Mouse (Mus musculus) MEL (cell line): ENCODE data around the gene Ppan. TPM values are rescaled to one million over a fixed set of nuclear protein-coding genes. Genes with fewer than 3 reads are reported as not detected.

ENCODE experiments used
- DNase-seq: peaks from one replicate; pipeline ENCODE4 v3.0.0; 2011; ENCODE audit warnings: low read depth, low spot score
- H3K27ac ChIP-seq: 2 replicates; pipeline ENCODE4 v1.5.1; 2012; ENCODE audit warnings: low read depth, mild to moderate bottlenecking, control low read depth, low read length, moderate library complexity; ENCODE audit not compliant: control insufficient read depth
- H3K27me3 ChIP-seq, 2 experiments: fragments of 150-350 bp in 1 of 2; sonication (generic) in 1 of 2; 2 replicates each; pipeline ENCODE4 v1.6.1; 2012; ENCODE audit warnings: low read length in 2 of 2, mild to moderate bottlenecking in 2 of 2, improper control_type of control experiment in 1 of 2, moderate library complexity in 1 of 2; ENCODE audit not compliant: insufficient read depth in 2 of 2, control insufficient read depth in 1 of 2
- H3K36me3 ChIP-seq, 2 experiments: 2 replicates each; pipeline ENCODE4 v1.6.1; 2012 to 2014; ENCODE audit warnings: low read length in 2 of 2, improper control_type of control experiment in 1 of 2, inconsistent platforms in 1 of 2, mild to moderate bottlenecking in 1 of 2; ENCODE audit not compliant: insufficient read depth in 2 of 2, control insufficient read depth in 1 of 2
- H3K4me1 ChIP-seq, 2 experiments: fragments of 150-350 bp in 1 of 2; sonication (generic) in 1 of 2; 2 replicates each; pipeline ENCODE4 v1.6.1; 2012; ENCODE audit warnings: low read length in 2 of 2, improper control_type of control experiment in 1 of 2, mild to moderate bottlenecking in 1 of 2; ENCODE audit not compliant: insufficient read depth in 2 of 2, control insufficient read depth in 1 of 2
- H3K4me3 ChIP-seq, 2 experiments: fragments of 150-350 bp in 1 of 2; sonication (generic) in 1 of 2; 2 replicates each; pipeline ENCODE4 v1.5.1; 2012; ENCODE audit warnings: low read depth in 2 of 2, low read length in 2 of 2, mild to moderate bottlenecking in 2 of 2, moderate library complexity in 2 of 2, control low read depth in 1 of 2, improper control_type of control experiment in 1 of 2; ENCODE audit not compliant: control insufficient read depth in 1 of 2, insufficient read depth in 1 of 2
- H3K79me2 ChIP-seq: 2 replicates; pipeline ENCODE4 v1.6.1; 2012; ENCODE audit warnings: mild to moderate bottlenecking, low read length, moderate library complexity; ENCODE audit not compliant: control insufficient read depth, poor library complexity, insufficient read depth
- H3K9ac ChIP-seq: 2 replicates; pipeline ENCODE4 v1.6.1; 2012; ENCODE audit warnings: low read depth, mild to moderate bottlenecking, control low read depth, low read length, moderate library complexity; ENCODE audit not compliant: control insufficient read depth, poor library complexity, severe bottlenecking
- H3K9me3 ChIP-seq: fragments of 150-350 bp; sonication (generic); replicated peaks from 2 replicates; pipeline ENCODE4 v1.6.1; 2012; ENCODE audit warnings: mild to moderate bottlenecking, low read length, improper control_type of control experiment, moderate library complexity; ENCODE audit not compliant: insufficient read depth
- BHLHE40 ChIP-seq: IDR thresholded peaks from 2 replicates; pipeline ENCODE4 v1.6.1; 2012; ENCODE audit warnings: low read depth, mild to moderate bottlenecking, inconsistent platforms, low read length, improper control_type of control experiment, borderline replicate concordance
- CTCF ChIP-seq, 3 experiments: IDR thresholded peaks in 2 of 3; conservative IDR thresholded peaks in 1 of 3; 2 replicates each; pipeline ENCODE4 v1.5.1; 2011 to 2012; ENCODE audit warnings: low read length in 3 of 3, low read depth in 2 of 3, mild to moderate bottlenecking in 2 of 3, improper control_type of control experiment in 1 of 3, inconsistent platforms in 1 of 3, mixed read lengths in 1 of 3, moderate library complexity in 1 of 3; ENCODE audit not compliant: control insufficient read depth in 1 of 3, insufficient read depth in 1 of 3, poor library complexity in 1 of 3, severe bottlenecking in 1 of 3
- ELF1 ChIP-seq: IDR thresholded peaks from 2 replicates; pipeline ENCODE4 v1.6.1; 2014; ENCODE audit warnings: low read depth, mild to moderate bottlenecking, inconsistent platforms, low read length, improper control_type of control experiment, moderate library complexity
- GABPA ChIP-seq: IDR thresholded peaks from 2 replicates; pipeline ENCODE4 v1.6.1; 2012; ENCODE audit warnings: low read depth, mild to moderate bottlenecking, inconsistent platforms, low read length, improper control_type of control experiment, moderate library complexity
- KAT2A ChIP-seq: conservative IDR thresholded peaks from 2 replicates; pipeline ENCODE4 v1.6.1; 2012; ENCODE audit warnings: low read depth, low read length, improper control_type of control experiment, inconsistent platforms
- POLR2A ChIP-seq, 2 experiments: IDR thresholded peaks; 2 replicates each; pipeline ENCODE4 v1.6.1; 2011 to 2012; ENCODE audit warnings: low read length in 2 of 2, mild to moderate bottlenecking in 2 of 2, control low read depth in 1 of 2, improper control_type of control experiment in 1 of 2, low read depth in 1 of 2, moderate library complexity in 1 of 2; ENCODE audit not compliant: control insufficient read depth in 1 of 2, insufficient read depth in 1 of 2, poor library complexity in 1 of 2
- POLR2AphosphoS5 ChIP-seq: IDR thresholded peaks from 2 replicates; pipeline ENCODE4 v1.6.1; 2012; ENCODE audit warnings: low read depth, borderline replicate concordance, mild to moderate bottlenecking, inconsistent platforms, low read length, moderate library complexity, mixed read lengths
- TBP ChIP-seq: IDR thresholded peaks from 2 replicates; pipeline ENCODE4 v1.8.0; 2011; ENCODE audit warnings: low read depth, low read length, improper control_type of control experiment
- UBTF ChIP-seq: IDR thresholded peaks from 2 replicates; pipeline ENCODE4 v1.6.1; 2012; ENCODE audit warnings: low read depth, mild to moderate bottlenecking, inconsistent platforms, low read length, improper control_type of control experiment, moderate library complexity, borderline replicate concordance; ENCODE audit not compliant: insufficient read depth
- USF2 ChIP-seq, 2 experiments: IDR thresholded peaks; 2 replicates each; pipeline ENCODE4 v1.6.1; 2011 to 2012; ENCODE audit warnings: improper control_type of control experiment in 2 of 2, low read length in 2 of 2, borderline replicate concordance in 1 of 2, inconsistent platforms in 1 of 2, low read depth in 1 of 2, mild to moderate bottlenecking in 1 of 2; ENCODE audit not compliant: insufficient read depth in 1 of 2
- ZC3H11A ChIP-seq: IDR thresholded peaks from 2 replicates; pipeline ENCODE4 v1.6.1; 2012; ENCODE audit warnings: low read depth, mild to moderate bottlenecking, inconsistent platforms, low read length, improper control_type of control experiment
- ZMIZ1 ChIP-seq: IDR thresholded peaks from 2 replicates; pipeline ENCODE4 v1.6.1; 2012; ENCODE audit warnings: low read depth, mild to moderate bottlenecking, inconsistent platforms, low read length, improper control_type of control experiment, moderate library complexity
- polyA plus RNA-seq, 2 experiments: library from polyadenylated mRNA; stranded (reverse) in 1 of 2; unstranded in 1 of 2; fragments of >175 nt in 1 of 2; fragments of >200 nt in 1 of 2; gene quantifications; 2 replicates each; pipeline versions ENCODE4 v1.2.1 to v1.2.4; 2012; ENCODE audit warnings: low replicate concordance in 2 of 2, low read depth in 1 of 2; ENCODE audit not compliant: insufficient read length in 2 of 2, insufficient read depth in 1 of 2, missing spikeins in 1 of 2
- total RNA-seq: library from RNA; depleted of rRNA; stranded (reverse); fragments of 300-350 nt; gene quantifications from 2 replicates; pipeline ENCODE4 v1.2.3, GENCODE M21; 2012

Gene Ppan
- total and polyA plus RNA-seq, 3 experiments = 251 to 953 (median 763) TPM

DNA sequence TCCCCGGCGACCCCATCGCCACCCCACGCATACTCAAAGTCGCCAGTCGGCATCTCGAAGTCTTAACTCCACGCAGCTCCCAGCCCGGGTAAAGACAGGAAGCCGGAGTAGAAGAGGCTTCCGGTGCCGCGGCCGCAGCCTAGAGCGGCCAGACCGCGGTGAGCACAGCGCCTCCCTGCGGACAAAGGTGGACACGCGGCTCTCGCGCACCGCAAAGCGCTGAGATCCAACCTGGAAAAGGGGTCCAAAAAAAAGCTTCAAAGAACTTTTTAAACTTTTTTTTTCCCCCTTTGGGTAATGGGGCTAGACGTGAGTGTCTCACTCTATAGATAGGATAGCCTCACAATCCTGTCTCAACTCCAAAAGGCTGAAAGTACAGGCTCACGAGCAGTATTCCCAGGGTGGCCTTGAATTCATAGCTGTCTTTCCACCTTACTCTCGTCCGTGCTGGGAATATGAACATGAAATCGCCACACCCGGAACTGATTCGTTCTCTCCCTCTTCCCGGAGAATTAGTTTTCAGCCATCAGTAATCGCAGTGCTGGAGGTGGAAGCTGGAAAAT lies 10.6 kb downstream of the Ppan start, which contains the start of gene Eif3g:
Gene Eif3g (minus strand): TSS at position 113 of the 563 bp plus-strand sequence.
- peak; percentile 99 for DNase-seq
- Histone ChIP-seq H3K4me3 (peak within 1 kb of the TSS; percentile 71 to 82), H3K9ac (peak within 1 kb of the TSS; percentile 81), H3K27me3 (no peaks in the 10 kb centered on the region), H3K27ac (peak within 1 kb of the TSS; percentile 32), H3K79me2 (peaks cover 34% of the 10 kb centered on the region), H3K36me3 (peaks cover 2 to 35% of the 10 kb centered on the region in 2 experiments), H3K9me3 (no peaks in the 10 kb centered on the region), H3K4me1 (peaks cover 6 to 28% of the 10 kb centered on the region in 2 experiments)
- TF ChIP-seq KAT2A (no peak), USF2 (IDR thresholded peaks at IDR 0.05; ENCODE audit: borderline replicate concordance in 1 of 2, insufficient read depth in 1 of 2, low read depth in 1 of 2, low read length in 2 of 2) (no peak), POLR2A (IDR thresholded peaks at IDR 0.05; ENCODE audit: control insufficient read depth in 1 of 2, insufficient read depth in 1 of 2, low read depth in 1 of 2, low read length in 2 of 2, poor library complexity in 1 of 2) (peak in 1 of 2 experiments; percentile 99; a peak in 2 of 4 replicates), TBP (peak; percentile 97), CTCF (IDR thresholded peaks at IDR 0.05 in 2 of 3, conservative IDR thresholded peaks at IDR 0.05 in 1 of 3; ENCODE audit: control insufficient read depth in 1 of 3, insufficient read depth in 1 of 3, low read depth in 2 of 3, low read length in 3 of 3, poor library complexity in 1 of 3, severe bottlenecking in 1 of 3) (peak in 1 of 3 experiments; percentile 99; a peak in 2 of 6 replicates)

DNA sequence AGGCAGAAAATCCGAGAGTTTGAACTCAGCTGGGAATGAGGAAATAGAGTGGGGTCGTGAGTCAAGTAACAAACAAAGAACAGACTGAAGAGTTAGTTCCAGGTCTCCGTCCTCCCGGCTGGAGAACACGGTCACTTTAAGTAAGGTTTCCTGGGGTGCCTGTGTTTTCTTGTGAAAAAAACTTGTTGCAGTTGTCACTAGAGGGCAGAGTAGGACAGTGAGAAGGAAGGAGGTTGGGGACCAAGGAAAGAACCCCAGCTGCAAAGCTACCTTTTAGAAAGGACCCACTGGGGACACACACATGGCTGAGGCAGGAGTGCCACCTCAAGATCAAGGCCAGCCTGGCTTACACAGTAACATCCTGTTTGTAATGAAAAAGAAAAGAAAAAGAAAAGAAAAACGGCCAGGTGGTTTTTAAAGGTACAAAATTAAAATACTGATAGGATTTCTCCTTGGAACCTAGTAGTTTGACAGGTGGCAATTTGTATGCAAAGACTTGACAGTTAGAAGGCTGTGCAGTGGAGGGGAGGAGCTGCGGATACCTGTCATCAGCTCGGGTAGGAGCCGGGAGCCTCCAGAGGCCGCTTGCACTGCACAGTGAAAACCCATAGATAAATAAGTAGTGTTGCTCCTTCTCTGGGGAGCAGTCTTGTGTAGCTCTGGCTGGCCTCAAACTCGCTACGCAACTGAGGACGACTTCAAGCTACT lies 13.6 kb downstream of the Ppan start:
- H3K79me2 ChIP-seq = peaks cover 18% of the 10 kb centered on the region
- H3K9ac ChIP-seq = peak overlapping the region; percentile 69
- H3K4me3 ChIP-seq = peak overlapping the region; percentile 30 to 38
- H3K36me3 ChIP-seq = peaks cover 9 to 37% of the 10 kb centered on the region in 2 experiments
- DNase-seq = peak; percentile 98
- no peaks in the 10 kb centered on the region for H3K27me3 ChIP-seq
- TF ChIP-seq USF2 (IDR thresholded peaks at IDR 0.05; ENCODE audit: borderline replicate concordance in 1 of 2, insufficient read depth in 1 of 2, low read depth in 1 of 2, low read length in 2 of 2) (no peak), ELF1 (no peak), GABPA (no peak), ZMIZ1 (no peak), ZC3H11A (no peak), CTCF (IDR thresholded peaks at IDR 0.05 in 2 of 3, conservative IDR thresholded peaks at IDR 0.05 in 1 of 3; ENCODE audit: control insufficient read depth in 1 of 3, insufficient read depth in 1 of 3, low read depth in 2 of 3, low read length in 3 of 3, poor library complexity in 1 of 3, severe bottlenecking in 1 of 3) (peak in 1 of 3 experiments; percentile 95; a peak in 2 of 6 replicates), POLR2AphosphoS5 (peak; percentile 72; the same call in 1 of the 2 replicates), UBTF (0 out of 2 replicates have a peak, but pooled peaks have one; percentile 27), BHLHE40 (no peak)
- peaks cover 6 to 27% of the 10 kb centered on the region in 2 experiments for H3K4me1 ChIP-seq
- no peaks in the 10 kb centered on the region for H3K9me3 ChIP-seq
- peak overlapping the region; percentile 72 for H3K27ac ChIP-seq
